In the genomic region with DNA sequence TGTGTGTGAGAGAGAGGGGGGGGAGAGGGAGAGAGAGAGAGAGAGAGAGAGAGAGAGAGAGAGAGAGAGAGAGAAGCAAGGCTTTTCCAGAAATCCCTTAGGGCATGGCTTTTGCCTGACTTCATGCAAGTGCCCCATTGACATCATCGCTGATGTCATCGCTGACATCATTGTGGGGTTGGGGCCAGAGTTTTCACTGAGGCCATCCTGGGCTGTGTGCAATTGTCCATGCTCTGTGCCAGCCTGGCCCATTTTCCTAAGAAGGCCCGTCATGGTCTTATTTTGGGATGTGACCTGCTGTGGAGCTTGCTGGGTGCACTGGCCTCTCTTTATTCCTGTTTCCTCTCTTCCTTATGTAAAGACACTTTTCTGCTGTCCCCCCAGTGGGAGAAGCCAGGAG, we compare ENCODE assay signal across 12 mouse cellular contexts.
DNase-seq lines count a peak whose midpoint lies in the region.
"Had no signal": no experiment of that assay in that cellular context is flagged by ENCODE, and none has a peak within 500 bp of the region (broad histone marks: within the 10 kb centered on the region; RNA-seq: fewer than 3 reads in every experiment).

No protein-coding gene starts in this region.

- peak; percentile 52 for DNase-seq in cerebellum, adult 18-20 months
- no peak for DNase-seq in cerebellum, postnatal 36 days
- peak; percentile 40 for DNase-seq in gastrocnemius, adult 18-20 months (ENCODE audit: low spot score)
- DNase-seq in gastrocnemius, postnatal 25 days, result no peak
- DNase-seq in heart, postnatal 4 days, result peak; percentile 30
- DNase-seq in heart, adult 18-20 months, result no peak
- DNase-seq in skeletal muscle tissue, adult 2 months (ENCODE audit: low read depth, low spot score), result peak; percentile 31
- DNase-seq in embryo, embryonic 11 days, result no peak
- DNase-seq: adrenal gland, postnatal 10 days; heart, postnatal 36 days; kidney, adult 11 months; kidney, adult 9 months had no signal

Comparison
In these comparisons a context has a peak if more than half of its experiments do, and no peak if none do; other contexts are left out.
1. DNase-seq: peak in cerebellum, adult 18-20 months (2 of 2), gastrocnemius, adult 18-20 months (single experiment), heart, postnatal 4 days (single experiment) and skeletal muscle tissue, adult 2 months (single experiment); none in cerebellum, postnatal 36 days (0 of 2), gastrocnemius, postnatal 25 days (single experiment), heart, adult 18-20 months (0 of 2) and embryo, embryonic 11 days (single experiment).